ENCODE assay signal across 23 mouse cellular contexts in the genomic region with DNA sequence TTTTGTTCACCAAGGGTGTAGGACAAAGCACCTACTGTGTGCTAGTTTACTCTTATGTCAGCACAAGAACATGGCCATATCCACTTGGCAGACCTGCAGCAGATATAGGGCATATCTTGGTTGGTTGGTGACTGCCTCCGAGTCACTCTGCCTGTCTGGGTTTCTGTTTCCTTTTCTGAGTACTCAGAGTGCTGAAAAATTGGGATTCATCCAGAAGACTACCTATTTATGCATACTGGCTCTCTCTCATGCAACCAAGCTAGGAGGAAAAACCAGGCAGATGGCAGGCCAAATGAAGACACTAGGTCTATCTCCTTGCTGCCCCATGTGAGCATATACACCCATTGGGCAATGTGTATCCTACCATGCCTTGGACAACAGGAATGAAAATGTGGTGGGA.
"Had no signal": no experiment of that assay in that cellular context is flagged by ENCODE, and none has a peak within 500 bp of the region (broad histone marks: within the 10 kb centered on the region; RNA-seq: fewer than 3 reads in every experiment).

No protein-coding gene starts in this region.

- H3K27ac ChIP-seq: kidney, embryonic 15.5 days; limb, embryonic 10.5 days; limb, embryonic 13.5 days; liver, embryonic 12.5 days; liver, embryonic 15.5 days; lung, embryonic 15.5 days; macrophage; midbrain, embryonic 12.5 days; midbrain, embryonic 15.5 days; neural tube, embryonic 12.5 days; neural tube, embryonic 15.5 days; stomach, postnatal 0 days had no signal

- H3K4me3 ChIP-seq: kidney, embryonic 15.5 days; limb, embryonic 10.5 days; limb, embryonic 13.5 days; liver, embryonic 12.5 days; liver, embryonic 15.5 days; lung, embryonic 15.5 days; midbrain, embryonic 12.5 days; midbrain, embryonic 15.5 days; neural tube, embryonic 12.5 days; neural tube, embryonic 15.5 days had no signal

- ATAC-seq: liver, embryonic 12.5 days; midbrain, embryonic 15.5 days had no signal

- DNase-seq: kidney, adult 8-10 months; kidney, postnatal 10 days; kidney, postnatal 36 days; layer of hippocampus, postnatal 36 days; liver; lung, adult 18-20 months; lung, postnatal 10 days; right cerebral cortex, postnatal 25 days; thymus, adult 2 months; thymus, postnatal 14 days; thymus, postnatal 4 days had no signal
